36 mouse cellular contexts compared by ENCODE assay signal in genomic region chr1:181459431-181460105, GRCm38 (mm10). TPM values are rescaled to one million over a fixed set of nuclear protein-coding genes. Genes with fewer than 3 reads are reported as not detected.
DNase-seq lines count a peak whose midpoint lies in the region; ATAC-seq and TF ChIP-seq lines count a peak whose summit lies in the region.
"Had no signal": no experiment of that assay in that cellular context is flagged by ENCODE, and none has a peak within 500 bp of the region (broad histone marks: within the 10 kb centered on the region; RNA-seq: fewer than 3 reads in every experiment).

No protein-coding gene starts in this region.

- TF ChIP-seq POLR2A in cerebellum, adult 2 months (IDR thresholded peaks at IDR 0.05; ENCODE audit: borderline replicate concordance, insufficient read depth, low read length) = no peak

- no peak overlapping the region for H3K4me2 ChIP-seq in hindbrain, embryonic 16.5 days (ENCODE audit: low read length)
- no peak overlapping the region for H3K4me2 ChIP-seq in hindbrain, embryonic 11.5 days (replicated peaks; ENCODE audit: low read depth, low read length)
- H3K4me2 ChIP-seq: heart, embryonic 13.5 days; limb, embryonic 13.5 days; liver, embryonic 11.5 days; lung, embryonic 15.5 days; midbrain, embryonic 11.5 days; neural tube, embryonic 12.5 days had no signal

- WGBS in cerebellum, adult 2 months = 41% methylated on average over 7 of the region's 7 CpGs
- WGBS in hindbrain, embryonic 16.5 days = 59% methylated on average over 7 of the region's 7 CpGs
- 84% methylated on average over 7 of the region's 7 CpGs for WGBS in hindbrain, embryonic 11.5 days

- 0 out of 2 replicates have a peak overlapping the region, but pooled peaks have one; percentile 7 for H3K9ac ChIP-seq in hindbrain, embryonic 16.5 days (ENCODE audit: low read depth, low read length)
- no peak overlapping the region for H3K9ac ChIP-seq in hindbrain, embryonic 11.5 days (ENCODE audit: low read depth, low read length)
- H3K9ac ChIP-seq: heart, embryonic 13.5 days; limb, embryonic 13.5 days; lung, embryonic 15.5 days; neural tube, embryonic 12.5 days had no signal

- no peaks in the 10 kb centered on the region; the same call in 1 of the 2 replicates for H3K4me1 ChIP-seq in cerebellum, adult 2 months (ENCODE audit: control insufficient read depth, insufficient read depth, low read length)
- 0 out of 2 replicates have a peak, but pooled peaks cover 2% of the 10 kb centered on the region for H3K4me1 ChIP-seq in hindbrain, embryonic 16.5 days (ENCODE audit: control insufficient read depth, insufficient read depth, low read depth, low read length)
- H3K4me1 ChIP-seq in hindbrain, embryonic 11.5 days (replicated peaks; ENCODE audit: control insufficient read depth, insufficient read depth, low read length) = no peaks in the 10 kb centered on the region
- H3K4me1 ChIP-seq: lung, embryonic 15.5 days; neural tube, embryonic 12.5 days had no signal

- DNase-seq in cerebellum, adult 2 months = peak in 1 of 2 experiments; percentile 48
- DNase-seq in cerebellum, adult 8-10 months = no peak
- DNase-seq in hindbrain, embryonic 11.5 days (ENCODE audit: low spot score) = no peak
- DNase-seq in left cerebral cortex, adult 2 months (ENCODE audit: extremely low spot score in 1 of 2, low spot score in 2 of 2) = no peak
- no peak for DNase-seq in left cerebral cortex, postnatal 36 days (ENCODE audit: low spot score in 2 of 2)
- DNase-seq in right cerebral cortex, postnatal 25 days = no peak
- DNase-seq: adrenal gland, postnatal 14 days; gastrocnemius, postnatal 10 days; heart, postnatal 10 days; kidney, adult 8-10 months; kidney, postnatal 4 days; right cerebral cortex, adult 18-20 months; right cerebral cortex, postnatal 4 days; thymus, adult 18-20 months; thymus, postnatal 25 days had no signal

- H3K4me3 ChIP-seq in cerebellum, adult 2 months (replicated peaks; ENCODE audit: insufficient read depth, low read depth, low read length) = no peak overlapping the region
- no peak overlapping the region for H3K4me3 ChIP-seq in hindbrain, embryonic 16.5 days (ENCODE audit: low read length)
- H3K4me3 ChIP-seq in hindbrain, embryonic 11.5 days (ENCODE audit: low read depth, low read length) = no peak overlapping the region
- no peak overlapping the region for H3K4me3 ChIP-seq in left cerebral cortex, adult 2 months
- H3K4me3 ChIP-seq: erythroblast, embryonic 14.5 days; heart, embryonic 13.5 days; limb, embryonic 13.5 days; lung, embryonic 15.5 days; neural tube, embryonic 12.5 days had no signal

- peak overlapping the region; percentile 65; the same call in 1 of the 2 replicates for H3K27ac ChIP-seq in cerebellum, adult 2 months (ENCODE audit: insufficient read depth, low read length)
- no peak overlapping the region for H3K27ac ChIP-seq in hindbrain, embryonic 16.5 days (ENCODE audit: low read depth, low read length)
- no peak overlapping the region for H3K27ac ChIP-seq in hindbrain, embryonic 11.5 days (ENCODE audit: low read depth, low read length)
- H3K27ac ChIP-seq in left cerebral cortex, adult 2 months = peak overlapping the region; percentile 40; the same call in 1 of the 2 replicates
- H3K27ac ChIP-seq: heart, embryonic 13.5 days; kidney, postnatal 0 days; limb, embryonic 13.5 days; lung, embryonic 15.5 days; neural tube, embryonic 12.5 days; stomach, postnatal 0 days had no signal

- TF ChIP-seq CTCF in cerebellum, adult 2 months (IDR thresholded peaks at IDR 0.05; ENCODE audit: borderline replicate concordance, insufficient read depth, low read depth, low read length) = no peak
- TF ChIP-seq CTCF in left cerebral cortex, adult 2 months (IDR thresholded peaks at IDR 0.05) = no peak

- peak; percentile 50 for ATAC-seq in hindbrain, embryonic 16.5 days
- no peak for ATAC-seq in hindbrain, embryonic 11.5 days (ENCODE audit: low FRiP score)
- ATAC-seq: forebrain, embryonic 16.5 days; intestine, embryonic 16.5 days; midbrain, embryonic 16.5 days; Patski had no signal

- no peaks in the 10 kb centered on the region for H3K27me3 ChIP-seq in cerebellum, adult 2 months (ENCODE audit: control insufficient read depth, insufficient read depth, low read length)
- no peaks in the 10 kb centered on the region for H3K27me3 ChIP-seq in hindbrain, embryonic 16.5 days (replicated peaks; ENCODE audit: control insufficient read depth, insufficient read depth, low read length)
- H3K27me3 ChIP-seq in hindbrain, embryonic 11.5 days (ENCODE audit: control insufficient read depth, insufficient read depth, low read length) = no peaks in the 10 kb centered on the region
- H3K27me3 ChIP-seq: heart, embryonic 13.5 days; limb, embryonic 13.5 days; lung, embryonic 15.5 days; neural tube, embryonic 12.5 days; Patski had no signal

- intact Hi-C loops in left cerebral cortex, adult 2 months (cut with DNase I) = no loop called here
- intact Hi-C loops in left cerebral cortex, postnatal 36 days (cut with DNase I) = loop anchor here (5.0 to 10.0 kb wide), 2 partner anchors 77 to 155 kb away; no protein-coding TSS in a partner anchor

- no peaks in the 10 kb centered on the region for H3K9me3 ChIP-seq in hindbrain, embryonic 16.5 days (ENCODE audit: control insufficient read depth, low read length)
- no peaks in the 10 kb centered on the region for H3K9me3 ChIP-seq in hindbrain, embryonic 11.5 days (ENCODE audit: control insufficient read depth, low read length)
- H3K9me3 ChIP-seq: heart, embryonic 13.5 days; limb, embryonic 13.5 days; lung, embryonic 15.5 days; neural tube, embryonic 12.5 days had no signal

- no peaks in the 10 kb centered on the region for H3K36me3 ChIP-seq in hindbrain, embryonic 16.5 days (ENCODE audit: control insufficient read depth, insufficient read depth, low read length)
- no peaks in the 10 kb centered on the region for H3K36me3 ChIP-seq in hindbrain, embryonic 11.5 days (ENCODE audit: control insufficient read depth, insufficient read depth, low read length)
- H3K36me3 ChIP-seq: heart, embryonic 13.5 days; limb, embryonic 13.5 days; lung, embryonic 15.5 days; neural tube, embryonic 12.5 days had no signal

RNA-seq across cellular contexts. Expression of gene Ccdc121, which starts 51.7 kb away (rescaled TPM):
- polyA plus RNA-seq in cerebellum, adult 2 months (2012; rRNA removed) = 0.67 and 0.74 TPM in 2 replicates
- 0.11 and 0.19 TPM in 2 replicates for polyA plus RNA-seq in hindbrain, embryonic 16.5 days (2015; fragmentation: Nextera tagmentation; extraction: Ambion mirVana)
- polyA plus RNA-seq in hindbrain, embryonic 11.5 days (2014; fragmentation: Nextera tagmentation; extraction: Ambion mirVana) = not detected in 2 replicates
- total RNA-seq in left cerebral cortex, adult 2 months (2021) = under 1 TPM in 1 of 2 experiments, not detected in 1; 0.37 TPM
- total RNA-seq in left cerebral cortex, postnatal 36 days (2021) = under 1 TPM; 0.27 to 0.36 TPM
- total RNA-seq: adrenal gland, postnatal 14 days; gastrocnemius, postnatal 10 days; heart, adult 8-10 months; heart, postnatal 10 days; hematopoietic stem cell, adult 5-6 weeks; megakaryocyte progenitor cell, adult 5-6 weeks; MEL had no signal
- polyA plus RNA-seq: erythroblast, embryonic 14.5 days; forebrain, embryonic 11.5 days; forebrain, embryonic 16.5 days; intestine, embryonic 16.5 days; liver, embryonic 11.5 days; liver, embryonic 16.5 days; midbrain, embryonic 11.5 days; neural tube, embryonic 12.5 days; Patski; spleen, adult 2 months; stomach, postnatal 0 days had no signal

Comparison
In these comparisons a context has a peak if more than half of its experiments do, and no peak if none do; other contexts are left out.
1. H3K27ac ChIP-seq: peak in cerebellum, adult 2 months (single experiment) and left cerebral cortex, adult 2 months (single experiment); none in hindbrain, embryonic 16.5 days (single experiment) and hindbrain, embryonic 11.5 days (single experiment).